Mouse (Mus musculus): ENCODE measurements at regions not wholly inside any gene's neighbourhood (a gene's known extent, or its start where the extent isn't known, plus 50 kb on each side); places are given as distances from the start of the nearest gene placed in this dataset.

DNA sequence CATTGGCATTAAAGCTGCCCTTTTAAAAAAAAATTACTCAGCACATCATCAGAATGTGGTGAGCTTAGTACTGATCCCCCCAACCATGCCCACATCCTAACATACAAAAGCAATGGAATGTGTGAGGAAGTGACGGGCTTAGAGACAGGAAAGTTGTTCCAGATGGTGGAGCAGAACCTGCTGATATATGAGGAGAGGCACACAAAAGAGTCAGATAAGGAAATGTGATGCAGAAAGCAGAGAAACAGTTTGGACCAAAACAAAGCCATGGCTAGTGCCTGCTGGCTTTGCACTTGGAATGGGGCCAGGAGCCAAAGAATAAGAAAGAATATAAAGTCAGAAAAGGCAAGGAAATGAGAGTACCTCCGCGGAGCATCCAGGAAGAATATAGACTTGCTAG lies 106.1 kb upstream of the Ptgfr start:
- ATAC-seq (replicated peaks; ENCODE audit: low FRiP score, low TSS enrichment, poor library complexity, severe bottlenecking) = no peak

DNA sequence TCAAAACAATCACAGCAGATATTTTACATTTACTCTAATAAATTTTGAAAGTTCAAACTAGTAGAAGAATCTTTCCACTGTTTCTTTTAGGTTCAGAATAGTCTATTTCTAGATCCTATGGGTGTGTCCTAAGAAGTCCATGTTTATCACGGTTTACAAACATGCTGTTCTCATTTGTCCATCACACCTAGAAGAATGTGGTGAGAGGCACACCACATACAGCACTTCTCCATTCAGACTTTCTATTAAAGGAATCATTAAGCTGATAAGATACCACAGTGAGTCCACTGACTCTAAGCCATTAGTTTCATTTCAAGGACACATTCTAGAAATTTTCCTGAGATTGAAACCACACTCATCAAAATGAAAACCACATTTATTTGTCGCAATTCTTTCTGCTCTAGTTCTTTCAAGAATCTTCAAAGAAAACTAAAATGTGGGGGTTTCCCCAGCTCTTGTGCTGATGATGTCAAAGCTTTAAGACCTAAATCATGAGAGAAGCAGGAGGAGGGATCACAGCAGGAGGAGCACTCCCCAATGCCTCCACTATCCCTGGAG lies 101.1 kb upstream of the Ptgfr start:
- no peak for ATAC-seq (replicated peaks; ENCODE audit: low FRiP score, low TSS enrichment, poor library complexity, severe bottlenecking)

DNA sequence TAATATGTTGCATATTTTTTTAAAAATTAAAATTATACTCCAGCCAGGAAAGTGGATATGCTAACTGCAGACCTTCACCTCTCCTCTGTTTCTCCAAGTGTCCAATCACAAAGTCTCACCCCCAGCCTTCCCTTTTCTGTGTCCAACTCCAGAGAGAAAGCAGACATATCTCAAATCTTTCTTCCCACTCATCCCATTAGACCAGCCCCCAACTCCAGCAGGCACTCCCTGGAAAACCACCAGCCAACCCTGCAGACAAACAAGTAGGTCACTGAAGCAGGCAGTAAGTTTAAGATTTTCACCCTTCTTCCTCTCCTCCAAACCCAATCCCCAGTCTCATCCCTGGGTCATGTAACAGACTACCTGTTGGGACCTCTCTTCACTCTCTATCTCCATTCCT lies 94.2 kb upstream of the Ptgfr start:
- no peak for ATAC-seq (replicated peaks; ENCODE audit: low FRiP score, low TSS enrichment, poor library complexity, severe bottlenecking)

DNA sequence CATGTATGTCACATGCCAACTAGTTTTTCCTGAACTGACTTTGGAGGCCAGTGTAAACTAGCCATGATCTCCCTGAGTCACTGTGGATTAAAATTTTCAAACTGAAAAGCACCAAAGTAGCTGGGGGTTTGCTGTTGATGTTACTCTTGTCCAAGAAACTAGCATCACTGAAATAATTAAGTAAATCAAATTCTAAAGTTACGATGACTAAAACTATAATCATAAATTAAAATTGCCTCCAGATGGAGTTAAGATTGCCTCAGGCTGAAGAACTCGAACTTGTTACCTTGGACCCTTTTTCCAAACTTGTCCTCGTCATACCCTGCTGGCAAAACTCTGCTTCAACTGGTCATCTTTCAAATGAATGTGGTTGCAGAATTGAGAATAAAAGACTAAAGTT lies 93.7 kb upstream of the Ptgfr start:
- no peak for ATAC-seq (replicated peaks; ENCODE audit: low FRiP score, low TSS enrichment, poor library complexity, severe bottlenecking)

DNA sequence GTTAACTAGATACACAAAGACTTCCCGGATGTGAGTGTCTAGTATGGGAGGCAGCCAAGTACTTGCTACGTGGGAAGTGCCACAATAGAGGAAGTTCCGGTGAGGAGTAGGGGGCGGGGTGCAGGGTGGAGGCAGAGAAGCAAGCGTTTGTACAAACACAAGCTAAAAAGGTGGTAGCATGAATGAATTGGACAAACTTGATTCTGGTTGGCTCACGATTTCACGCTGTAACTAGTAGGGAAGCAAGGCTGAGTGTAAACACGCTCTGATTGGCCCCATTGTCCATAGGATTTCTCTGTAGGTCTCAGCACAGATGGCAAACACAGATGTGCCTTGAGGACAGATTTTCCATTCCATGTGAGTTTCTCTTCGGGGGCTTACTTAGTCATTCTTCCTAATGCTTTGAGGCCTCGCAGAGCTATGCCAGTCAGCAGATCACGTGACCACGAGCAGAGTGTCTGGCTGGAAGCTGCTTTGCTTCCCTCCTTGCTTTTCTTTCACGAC lies 76.6 kb upstream of the Ptgfr start:
- ATAC-seq (replicated peaks; ENCODE audit: low FRiP score, low TSS enrichment, poor library complexity, severe bottlenecking) = no peak

DNA sequence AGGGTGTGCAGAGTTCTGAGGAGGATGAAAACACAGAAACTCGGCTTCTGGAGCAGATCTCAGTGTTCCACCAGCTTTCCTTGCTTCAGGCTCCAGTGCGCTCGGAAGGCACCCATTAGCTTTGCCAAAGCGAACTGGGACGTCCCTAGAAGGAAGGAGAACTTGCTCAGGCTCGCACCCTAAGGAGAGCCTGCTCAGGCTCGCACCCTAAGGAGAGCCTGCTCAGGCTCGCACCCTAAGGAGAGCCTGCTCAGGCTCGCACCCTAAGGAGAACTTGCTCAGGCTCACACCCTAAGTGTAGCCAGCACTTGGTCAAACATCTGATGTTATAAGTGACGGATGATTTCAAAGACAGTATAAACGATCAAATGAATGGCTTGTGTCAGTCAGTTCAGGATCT lies 74.9 kb upstream of the Ptgfr start:
- 0 out of 2 replicates have a peak, but pooled peaks have one; percentile 26 for ATAC-seq (replicated peaks; ENCODE audit: low FRiP score, low TSS enrichment, poor library complexity, severe bottlenecking)

DNA sequence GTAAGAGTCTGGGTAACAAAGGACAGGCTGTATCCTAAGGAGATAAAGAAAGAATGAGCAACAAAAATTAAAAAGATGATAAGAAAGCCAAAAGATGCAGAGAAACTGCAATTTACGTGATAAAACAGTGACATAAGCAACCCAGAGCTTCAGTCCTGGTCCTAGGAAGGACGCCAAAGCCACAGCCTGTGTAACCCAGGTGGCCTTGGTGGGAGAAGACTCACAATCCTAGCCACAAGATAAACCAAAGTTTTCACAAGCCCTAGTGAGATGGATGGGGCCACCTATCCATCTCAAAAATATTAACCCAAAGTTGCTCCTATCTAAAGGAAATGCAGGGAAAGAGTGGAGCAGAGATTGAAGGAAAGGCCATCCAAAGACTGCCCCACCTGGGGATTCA lies 73.4 kb upstream of the Ptgfr start:
- no peak for ATAC-seq (replicated peaks; ENCODE audit: low FRiP score, low TSS enrichment, poor library complexity, severe bottlenecking)

DNA sequence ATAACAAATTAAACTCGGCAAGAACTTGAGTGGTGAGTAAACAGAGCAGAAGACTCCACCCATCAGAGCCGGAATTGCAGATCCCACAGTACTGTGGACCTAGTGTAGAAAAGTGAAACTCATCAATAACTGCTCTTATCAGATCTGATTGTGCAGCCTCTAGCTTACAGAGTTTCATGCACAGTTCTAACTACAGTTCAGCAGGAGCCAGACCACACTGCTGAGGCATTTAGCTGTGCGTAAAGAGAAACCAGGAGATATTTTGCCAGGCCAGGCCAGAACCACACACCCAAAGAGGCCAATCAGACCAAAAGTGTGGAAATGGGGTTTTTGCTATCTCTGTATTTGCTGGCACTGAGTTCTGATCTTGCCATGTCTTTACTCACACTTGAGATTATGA lies 71.9 kb upstream of the Ptgfr start:
- ATAC-seq (replicated peaks; ENCODE audit: low FRiP score, low TSS enrichment, poor library complexity, severe bottlenecking) = no peak

DNA sequence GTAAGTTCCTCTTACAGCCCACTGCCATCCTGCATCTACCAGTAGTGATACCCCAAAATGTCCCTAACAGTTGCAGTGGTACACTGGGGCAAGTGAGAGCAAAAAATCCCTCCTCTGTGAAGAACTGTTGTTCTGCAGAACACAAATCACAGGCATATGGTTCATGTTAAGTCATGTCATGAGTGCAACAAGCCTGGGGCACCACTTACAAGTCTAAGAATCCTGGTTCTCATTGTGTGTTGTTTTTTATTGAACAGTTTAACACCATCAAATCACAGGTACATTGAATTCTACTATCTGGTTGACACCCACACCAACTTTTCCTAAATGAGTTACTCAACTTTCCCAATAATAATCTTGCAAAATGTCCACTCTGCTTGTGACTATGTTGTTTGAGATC lies 71.5 kb upstream of the Ptgfr start:
- no peak for ATAC-seq (replicated peaks; ENCODE audit: low FRiP score, low TSS enrichment, poor library complexity, severe bottlenecking)

DNA sequence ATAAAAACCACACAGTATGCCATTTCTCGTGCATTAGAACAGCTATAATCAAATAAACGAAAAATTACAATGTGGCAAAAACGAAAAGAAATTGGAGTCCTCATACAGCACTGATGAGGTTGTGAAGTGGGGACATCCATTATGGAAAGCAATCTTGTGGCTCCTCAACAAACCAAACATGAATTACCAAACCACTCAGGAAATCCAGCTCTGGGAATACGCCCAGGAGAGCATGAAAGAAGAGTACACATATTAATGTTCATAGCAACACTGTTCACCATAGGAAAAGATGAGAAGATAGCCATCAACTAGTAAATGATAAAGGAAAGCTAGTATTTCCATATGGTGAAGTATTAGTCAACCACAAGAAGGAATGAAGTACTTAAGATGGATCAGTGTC lies 68.3 kb upstream of the Ptgfr start:
- ATAC-seq (replicated peaks; ENCODE audit: low FRiP score, low TSS enrichment, poor library complexity, severe bottlenecking) = no peak

DNA sequence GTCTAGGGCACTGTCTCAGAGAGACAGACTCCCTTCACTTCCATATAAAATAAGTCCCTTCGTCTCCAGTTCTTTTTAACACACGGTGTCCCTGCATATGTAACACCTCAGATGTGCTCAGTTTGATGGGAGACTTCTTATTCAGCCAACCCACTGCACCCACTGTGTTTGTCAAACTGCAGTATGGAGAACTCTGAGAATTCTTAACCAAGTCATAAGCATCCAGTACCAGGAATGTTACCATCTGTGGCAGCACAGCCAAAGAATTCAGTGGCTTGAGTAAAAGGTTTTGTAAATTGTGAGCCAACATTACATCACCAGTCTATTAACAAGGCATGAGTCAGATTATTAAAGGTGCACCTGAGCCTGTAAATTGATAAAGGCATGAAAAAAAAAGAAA lies 65.7 kb upstream of the Ptgfr start:
- no peak for ATAC-seq (replicated peaks; ENCODE audit: low FRiP score, low TSS enrichment, poor library complexity, severe bottlenecking)

DNA sequence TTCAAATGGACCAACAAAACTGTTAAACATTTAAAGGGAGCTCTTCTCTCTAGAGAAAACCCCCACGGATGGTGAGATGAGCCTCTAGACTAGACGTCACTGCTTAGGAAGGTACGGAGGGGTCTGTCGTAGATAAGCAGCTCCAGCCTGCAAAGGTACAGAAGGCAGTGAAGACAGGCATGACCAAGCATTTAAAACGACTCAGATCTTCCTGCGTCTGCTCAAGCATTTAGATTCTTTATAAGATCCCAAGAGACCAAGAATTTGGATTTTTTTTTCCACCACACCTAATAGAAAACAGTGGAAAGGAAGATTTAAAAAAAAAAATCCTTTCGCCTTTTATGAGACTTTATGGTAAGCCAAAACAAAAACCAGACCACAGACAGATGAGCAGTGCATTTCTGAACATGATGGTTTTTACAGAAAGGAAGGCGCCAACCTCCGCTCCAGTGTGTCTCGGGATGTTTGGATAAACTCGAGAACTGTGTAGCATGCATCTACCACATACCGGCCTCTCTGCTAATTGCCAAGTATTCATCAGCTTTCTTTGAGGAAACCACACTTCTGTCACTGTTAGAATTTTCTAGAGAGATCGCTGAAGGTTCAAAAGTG lies 64.9 kb upstream of the Ptgfr start:
- no peak for ATAC-seq (replicated peaks; ENCODE audit: low FRiP score, low TSS enrichment, poor library complexity, severe bottlenecking)

DNA sequence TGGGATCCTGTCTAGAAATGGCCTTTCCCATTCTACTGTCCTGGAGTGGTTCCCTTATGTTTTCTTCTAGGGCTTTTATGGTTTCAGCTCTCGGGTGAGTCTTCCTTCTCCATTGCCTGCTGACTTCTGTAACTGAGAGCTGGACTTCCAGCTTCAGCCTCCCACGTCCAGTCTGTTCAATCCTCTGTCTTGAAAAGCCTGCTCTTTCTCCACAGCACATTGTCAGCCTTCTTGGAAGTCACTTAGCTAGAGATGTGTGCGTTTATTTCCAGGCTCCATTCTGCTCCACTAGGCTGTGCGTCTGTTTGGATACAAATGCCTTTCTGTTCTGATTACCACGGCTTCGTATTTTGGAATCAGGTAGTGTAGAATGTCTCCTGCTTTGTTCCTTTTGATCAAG lies 62.2 kb upstream of the Ptgfr start:
- no peak for ATAC-seq (replicated peaks; ENCODE audit: low FRiP score, low TSS enrichment, poor library complexity, severe bottlenecking)

DNA sequence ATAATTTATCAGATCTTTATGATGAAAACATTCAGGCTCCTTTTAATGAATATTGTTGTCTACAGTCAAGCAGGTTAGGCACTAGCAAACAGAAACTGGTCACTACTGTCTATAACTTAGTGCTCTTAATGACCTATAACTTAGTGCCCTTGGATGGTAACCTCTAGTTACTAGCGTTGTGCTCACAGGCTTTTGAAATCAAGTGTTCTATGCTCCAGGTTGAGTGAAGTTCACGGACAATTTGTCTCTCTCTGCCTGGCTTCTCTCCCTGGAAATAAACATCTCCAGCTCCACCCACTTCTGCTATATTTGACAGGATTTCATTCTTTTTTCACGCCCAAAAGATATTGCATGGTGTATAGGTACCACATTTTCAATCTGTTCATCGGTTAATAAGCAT lies 61.7 kb upstream of the Ptgfr start:
- no peak for ATAC-seq (replicated peaks; ENCODE audit: low FRiP score, low TSS enrichment, poor library complexity, severe bottlenecking)

DNA sequence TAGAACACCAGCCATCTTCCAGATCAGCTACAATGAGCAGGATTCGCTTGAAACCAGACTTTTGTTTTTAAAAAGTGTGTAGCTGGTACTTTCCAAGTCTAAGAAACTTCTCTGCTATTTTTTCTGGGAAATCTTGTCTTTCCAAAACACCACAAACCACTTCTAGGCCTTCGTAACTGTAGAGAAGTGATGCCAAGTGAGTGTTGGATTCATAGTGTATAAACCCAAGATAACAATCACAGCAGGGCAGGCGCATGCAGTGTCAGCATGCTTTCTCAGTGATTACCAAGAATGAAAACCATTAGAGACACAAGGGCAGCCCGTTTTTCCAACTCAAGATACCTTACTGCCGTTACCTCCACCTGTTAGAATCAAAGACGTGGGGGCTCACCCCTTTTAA lies 58.9 kb upstream of the Ptgfr start:
- no peak for ATAC-seq (replicated peaks; ENCODE audit: low FRiP score, low TSS enrichment, poor library complexity, severe bottlenecking)

DNA sequence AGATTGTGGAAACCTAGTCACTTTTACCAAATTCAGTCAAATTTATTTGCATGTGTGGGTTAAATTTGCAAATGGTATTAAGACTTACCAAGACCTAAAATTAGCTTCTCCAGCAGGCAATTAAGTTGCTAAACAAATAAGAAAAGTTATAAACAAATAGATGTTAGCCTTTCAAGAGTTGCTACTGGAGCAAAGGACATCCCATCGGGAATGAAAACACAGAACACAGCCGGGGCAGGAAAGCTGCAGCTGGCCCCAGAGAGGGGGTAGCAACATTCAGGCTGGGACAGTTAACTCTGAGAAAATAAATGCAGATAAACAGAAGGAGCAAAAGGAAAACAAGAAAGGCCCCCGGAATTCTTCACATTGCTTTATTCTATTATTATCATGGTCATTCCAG lies 57.3 kb upstream of the Ptgfr start:
- ATAC-seq (replicated peaks; ENCODE audit: low FRiP score, low TSS enrichment, poor library complexity, severe bottlenecking) = no peak

DNA sequence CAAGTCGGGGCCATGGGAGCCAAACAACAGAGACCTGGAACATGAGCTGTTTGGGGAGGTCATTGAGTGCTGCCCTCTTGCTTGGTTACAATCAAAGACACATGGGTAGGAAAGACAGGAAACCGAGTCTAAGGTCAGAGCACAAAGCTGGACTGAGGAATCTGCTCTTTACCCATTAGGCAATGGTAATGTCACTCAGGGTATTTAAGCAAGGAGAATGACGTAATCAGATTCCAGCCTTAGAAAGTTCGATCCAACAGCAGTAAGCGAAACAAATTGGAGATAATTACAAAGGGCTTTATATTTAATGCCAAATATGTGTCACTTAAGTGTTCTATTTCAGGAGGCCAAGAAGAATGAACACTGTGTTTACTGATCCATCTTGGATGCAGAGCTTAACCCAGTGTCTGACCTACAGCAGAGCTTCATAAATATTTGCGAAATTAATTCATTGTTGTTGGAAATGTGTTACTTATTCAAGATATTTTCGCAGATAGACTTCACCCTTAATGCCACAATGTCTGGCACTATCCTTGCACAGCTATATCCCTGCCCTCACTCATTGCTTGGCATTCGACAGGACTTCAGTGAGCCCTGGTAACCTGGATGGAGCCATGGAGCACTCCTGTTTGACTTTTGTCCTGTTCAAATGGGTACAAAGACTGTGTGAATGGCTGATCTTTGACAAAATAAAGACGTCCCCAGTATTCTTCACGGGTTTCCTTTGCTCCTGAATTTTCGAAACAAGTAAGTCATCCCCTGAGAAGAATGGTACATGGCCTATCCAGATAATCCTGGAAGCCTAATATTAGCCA lies 56.2 kb upstream of the Ptgfr start:
- ATAC-seq (replicated peaks; ENCODE audit: low FRiP score, low TSS enrichment, poor library complexity, severe bottlenecking) = no peak

DNA sequence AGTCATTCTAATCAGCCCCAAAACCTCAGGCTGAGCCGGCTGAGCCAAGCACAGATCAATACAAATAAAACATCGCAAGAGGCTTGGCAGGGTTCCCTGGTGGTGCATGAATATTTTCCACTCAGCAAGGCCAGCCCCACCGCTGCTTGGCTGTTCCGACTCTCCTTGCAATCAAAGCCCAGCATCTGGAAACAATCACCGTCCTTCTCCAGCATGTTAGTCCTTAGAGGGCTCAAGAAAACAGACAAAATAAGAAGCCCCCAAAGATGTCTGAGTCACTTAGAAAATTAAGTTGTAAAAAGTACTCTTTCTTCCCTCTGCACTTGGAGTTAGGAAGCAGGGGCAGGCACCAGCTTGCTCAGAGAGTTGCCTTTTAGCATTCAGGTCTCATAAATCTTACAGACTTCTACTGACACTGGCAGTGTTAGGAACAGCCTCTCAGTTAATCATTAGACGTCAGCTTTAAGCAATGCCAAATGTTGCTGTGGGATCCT lies 54.4 kb upstream of the Ptgfr start:
- ATAC-seq (replicated peaks; ENCODE audit: low FRiP score, low TSS enrichment, poor library complexity, severe bottlenecking) = no peak

DNA sequence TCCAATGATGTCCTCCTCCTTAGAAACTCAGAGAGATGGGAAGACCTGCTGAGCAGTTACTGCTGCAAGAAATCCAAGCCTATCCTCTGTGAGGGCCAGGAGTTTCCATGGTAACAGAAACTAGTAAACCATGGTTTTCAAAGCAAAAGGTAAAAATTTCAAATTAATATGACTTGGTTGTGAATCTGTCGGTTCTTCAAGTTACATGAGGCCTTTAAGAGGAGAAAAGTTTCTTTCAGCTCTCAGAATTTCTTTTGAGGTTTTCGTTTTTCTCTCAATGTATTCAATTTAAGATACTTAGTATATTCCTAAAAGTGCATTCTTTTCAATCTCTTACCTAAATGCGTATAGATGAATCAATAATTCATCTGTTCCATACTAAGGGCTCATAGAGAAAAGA lies 53.9 kb upstream of the Ptgfr start:
- ATAC-seq (replicated peaks; ENCODE audit: low FRiP score, low TSS enrichment, poor library complexity, severe bottlenecking) = no peak

DNA sequence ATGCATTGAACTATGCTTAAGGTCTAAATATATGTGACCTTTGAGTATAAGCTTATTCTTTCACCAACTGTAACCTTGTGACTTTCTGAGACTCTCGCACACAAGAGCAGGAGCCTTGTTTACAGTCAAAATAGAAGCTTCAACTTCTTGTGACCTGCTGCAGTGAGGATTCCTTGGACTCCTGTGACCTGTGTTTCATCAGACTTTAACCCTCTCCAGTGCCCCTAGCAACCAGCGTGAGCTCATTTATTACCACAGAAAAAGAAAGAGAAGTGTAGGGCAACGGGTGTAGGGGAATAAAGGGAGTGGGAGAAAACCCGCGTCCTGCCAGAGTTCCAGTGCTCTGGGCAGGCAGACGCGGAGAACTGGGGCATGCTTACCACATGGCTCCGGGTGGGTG lies 52.3 kb upstream of the Ptgfr start:
- ATAC-seq (replicated peaks; ENCODE audit: low FRiP score, low TSS enrichment, poor library complexity, severe bottlenecking) = no peak
